Mouse (Mus musculus) retina, postnatal 1 day (tissue): ENCODE data around the gene Rptor.

ENCODE experiments used
- DNase-seq: peaks from one replicate; pipeline ENCODE4 v3.0.0-alpha.2; 2012

Rptor gene

DNA sequence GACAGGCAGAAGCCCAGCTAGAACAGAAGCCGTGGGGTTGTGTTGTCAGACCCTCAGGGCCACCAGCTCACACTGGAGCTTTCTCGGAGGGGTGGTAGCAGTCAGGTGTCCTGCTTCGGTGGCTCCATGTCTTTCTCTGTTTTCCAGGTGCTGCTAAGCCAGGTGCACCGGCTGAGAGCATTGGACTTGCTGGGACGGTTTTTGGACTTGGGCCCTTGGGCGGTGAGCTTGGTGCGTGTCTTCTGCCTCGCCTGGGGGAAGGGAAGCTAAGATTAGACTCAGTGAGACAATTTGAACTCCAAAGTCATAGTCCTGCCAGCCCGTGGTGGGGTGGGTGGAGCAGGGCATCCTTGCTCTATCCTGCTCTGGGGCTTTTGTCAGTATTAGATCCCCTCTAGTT, 218.8 kb downstream of the Rptor start:
- no peak for DNase-seq

GRCm38 (mm10) chr11:119824072-119824649, 221.5 kb downstream of the Rptor start:
- no peak for DNase-seq

DNA sequence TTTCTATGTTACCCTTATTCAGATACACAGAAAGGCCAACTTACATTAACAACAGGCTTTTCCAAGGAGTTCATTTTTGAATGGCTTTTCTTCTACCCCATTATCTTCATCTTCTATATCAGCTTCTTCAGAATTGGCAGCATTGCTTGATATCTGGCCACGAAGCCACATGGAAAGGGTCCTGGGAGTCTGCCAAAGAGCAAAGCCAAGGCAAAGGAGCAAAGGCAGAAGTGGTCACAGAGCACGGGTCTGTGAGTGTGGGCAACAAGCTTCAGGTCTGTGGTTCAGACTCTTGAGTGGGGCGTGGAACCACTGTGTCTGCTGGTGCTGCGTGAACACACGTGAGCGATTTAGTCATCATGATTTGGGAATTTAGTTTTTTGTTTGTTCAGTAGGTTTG, 223.1 kb downstream of the Rptor start:
- no peak for DNase-seq

GRCm38 (mm10) chr11:119826239-119826638, 223.5 kb downstream of the Rptor start:
- no peak for DNase-seq

DNA sequence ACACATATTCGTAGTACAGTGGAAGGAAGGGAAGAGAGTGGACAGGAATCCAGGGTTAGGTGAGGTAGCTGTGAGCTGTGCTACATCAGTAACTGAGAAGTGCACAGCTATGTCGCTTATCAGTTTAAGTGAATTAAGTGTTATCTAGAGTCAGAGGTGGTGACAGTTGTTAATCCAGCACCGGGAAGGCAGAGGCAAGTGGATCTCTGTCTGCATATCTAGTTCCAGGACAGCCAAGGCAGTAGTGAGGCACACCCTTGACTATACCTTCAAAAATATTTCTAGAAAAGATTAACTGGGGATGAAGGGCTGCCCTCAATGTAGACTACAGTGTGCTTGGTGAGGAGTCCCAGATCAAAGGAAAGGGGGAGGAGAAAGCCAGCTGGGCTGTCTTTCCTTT, 226.4 kb downstream of the Rptor start:
- DNase-seq, result no peak

- peak; percentile 28 for DNase-seq
These were observed 229.0 kb downstream of the Rptor start for GRCm38 (mm10) chr11:119831682-119832081.

- no peak for DNase-seq
These were observed 230.6 kb downstream of the Rptor start for GRCm38 (mm10) chr11:119833311-119833710.

DNA sequence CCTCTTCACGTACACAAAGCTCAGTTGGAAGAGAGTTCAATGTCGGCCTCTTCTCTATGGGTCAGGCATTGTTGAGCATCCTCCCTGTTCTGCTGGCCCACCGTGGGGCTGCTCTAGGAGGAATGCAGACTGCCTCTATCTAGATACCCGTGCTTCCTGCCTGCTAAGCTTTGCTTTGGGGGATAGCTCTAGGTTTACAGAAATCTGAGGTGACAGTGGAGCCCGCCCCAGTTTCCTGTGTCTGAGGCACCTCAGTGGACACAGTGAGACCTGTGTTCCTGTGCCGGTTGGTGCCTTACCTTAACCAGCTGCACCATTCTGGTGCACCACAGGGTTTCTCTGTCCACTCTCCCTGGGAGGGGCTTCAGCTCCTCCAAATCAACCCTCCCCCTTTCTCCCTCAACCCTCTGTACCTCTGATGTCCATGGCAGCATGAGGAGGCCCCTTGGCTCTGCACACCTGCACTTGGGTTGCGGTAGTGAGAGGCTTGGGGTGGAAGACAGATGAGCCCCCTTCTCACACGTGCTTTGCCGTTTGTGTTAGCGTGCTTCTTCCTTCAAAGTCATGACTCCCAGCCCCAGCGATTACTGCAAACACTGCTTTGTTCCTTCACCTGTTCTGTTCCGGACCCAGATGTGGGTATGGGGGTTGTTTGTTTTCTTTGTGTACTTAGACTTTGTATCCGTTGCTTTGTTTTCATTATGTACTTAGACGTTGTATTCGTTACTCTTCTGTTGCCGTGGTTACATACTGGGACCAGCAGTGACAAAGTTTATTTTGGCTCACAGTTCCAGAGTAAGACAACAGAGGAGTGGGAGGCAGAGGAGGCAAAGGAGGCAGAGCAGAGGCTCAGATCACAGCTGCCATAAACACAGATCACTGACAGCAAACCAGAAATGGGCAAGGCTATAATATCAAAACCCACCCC, 231.4 kb downstream of the Rptor start:
- no peak for DNase-seq

DNA sequence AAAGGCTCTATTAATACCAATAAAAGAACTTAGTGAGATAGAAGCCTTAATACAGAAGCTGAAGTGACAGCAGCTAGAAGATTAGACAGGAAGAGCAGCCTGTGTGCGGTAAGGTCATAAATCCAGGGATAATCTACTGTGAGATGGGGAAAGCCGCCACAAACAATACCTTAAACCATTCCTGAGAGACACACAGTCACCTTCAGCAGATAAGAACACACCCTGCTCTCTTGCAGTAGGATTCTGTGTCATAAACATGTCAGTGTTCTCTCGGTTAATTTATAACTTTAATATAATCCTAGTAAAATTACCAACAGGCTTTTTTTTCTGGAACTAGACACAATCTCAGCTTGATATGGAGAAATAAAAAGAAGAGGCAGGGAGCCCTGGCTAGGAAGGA, 233.6 kb downstream of the Rptor start:
- DNase-seq, result peak; percentile 43

DNA sequence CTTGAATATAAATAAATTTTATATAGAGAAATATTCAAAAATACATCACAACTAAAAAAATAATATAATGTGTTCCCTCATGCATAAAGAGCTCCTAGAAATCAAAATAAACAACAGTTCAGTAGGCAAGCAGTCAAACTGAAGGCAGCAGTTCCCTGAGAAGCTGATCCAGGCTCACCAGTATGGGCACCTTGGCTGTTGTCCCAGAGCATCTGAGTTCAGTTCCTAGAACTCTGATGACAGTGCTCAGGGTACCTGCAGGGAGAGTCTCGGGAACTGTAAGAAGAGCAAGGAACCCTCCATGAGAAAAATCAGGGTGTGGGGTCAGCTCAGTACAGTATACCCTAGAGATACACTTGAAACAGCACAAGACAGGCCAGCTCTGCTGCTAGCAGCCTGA, 235.1 kb downstream of the Rptor start:
- no peak for DNase-seq

GRCm38 (mm10) chr11:119839411-119840342, 237.0 kb downstream of the Rptor start:
- peak; percentile 47 for DNase-seq

- DNase-seq, result no peak
These were observed 243.9 kb downstream of the Rptor start for GRCm38 (mm10) chr11:119846608-119847007.

GRCm38 (mm10) chr11:119847076-119847475, 244.4 kb downstream of the Rptor start:
- no peak for DNase-seq

DNA sequence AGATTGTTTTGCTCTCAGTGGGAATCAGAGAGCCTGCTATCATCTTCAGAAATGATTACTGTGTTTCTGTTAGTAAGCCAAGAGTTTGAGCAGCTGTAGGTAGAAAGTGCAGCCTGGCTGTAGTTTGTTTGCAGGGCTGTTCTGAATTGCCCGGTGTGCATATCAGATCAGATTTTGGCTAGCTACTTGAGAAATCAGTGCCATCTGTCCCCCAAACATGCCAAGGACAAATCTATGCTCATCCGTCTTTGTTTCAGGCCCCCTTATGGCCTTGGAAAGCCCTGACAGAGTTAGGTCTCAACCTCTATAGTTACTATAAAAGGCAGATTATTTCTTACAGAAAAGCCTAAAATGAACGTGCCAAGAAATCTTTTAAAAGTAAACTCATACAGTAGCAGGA, 244.9 kb downstream of the Rptor start:
- DNase-seq, result no peak

DNA sequence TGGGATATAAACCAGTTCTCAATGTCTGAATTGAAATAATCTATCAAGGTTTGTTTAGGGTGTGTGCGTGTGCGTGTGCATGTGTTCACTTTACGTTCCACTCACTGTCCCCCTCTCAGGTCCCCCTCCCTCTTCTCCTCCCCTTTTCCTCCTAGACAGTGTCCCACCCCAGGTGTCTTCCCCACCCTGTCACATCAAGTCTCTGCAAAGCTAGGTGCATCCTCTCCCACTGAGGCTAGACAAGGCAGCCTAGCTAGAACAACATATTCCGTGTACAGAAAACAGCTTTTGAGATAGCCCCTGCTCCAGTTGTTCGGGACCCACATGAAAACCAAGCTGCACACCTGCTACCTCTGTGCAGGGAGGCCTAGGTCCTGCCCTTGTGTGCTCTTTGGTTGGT, 245.5 kb downstream of the Rptor start:
- DNase-seq, result no peak

- DNase-seq, result no peak
These were observed 253.3 kb downstream of the Rptor start for GRCm38 (mm10) chr11:119855999-119856398.

- DNase-seq, result no peak
These were observed 260.0 kb downstream of the Rptor start for GRCm38 (mm10) chr11:119862523-119863299.

- DNase-seq, result peak; percentile 71
These were observed 260.7 kb downstream of the Rptor start for GRCm38 (mm10) chr11:119863421-119863821.

- DNase-seq, result no peak
These were observed 264.1 kb downstream of the Rptor start for GRCm38 (mm10) chr11:119866837-119867236.

DNA sequence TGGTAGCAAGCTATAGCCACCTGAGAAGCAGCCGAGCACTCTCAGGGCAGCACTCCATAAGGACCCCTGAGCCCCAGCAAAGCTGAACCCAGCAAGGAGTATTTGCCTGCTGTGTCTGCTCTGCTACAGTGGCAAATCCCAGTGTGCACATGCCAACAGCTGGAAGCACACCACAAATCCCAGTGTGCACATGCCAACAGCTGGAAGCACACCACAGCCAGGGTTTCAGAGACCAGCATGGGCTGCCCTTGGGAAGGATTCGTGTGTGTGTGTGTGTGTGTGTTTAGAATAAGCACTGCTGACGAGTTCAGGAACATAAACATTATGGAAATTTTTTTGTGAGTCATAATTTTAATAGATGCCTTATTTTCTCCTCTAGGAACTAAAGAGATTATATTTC, 265.4 kb downstream of the Rptor start:
- DNase-seq, result no peak

GRCm38 (mm10) chr11:119868556-119868955, 265.9 kb downstream of the Rptor start:
- DNase-seq, result no peak

DNA sequence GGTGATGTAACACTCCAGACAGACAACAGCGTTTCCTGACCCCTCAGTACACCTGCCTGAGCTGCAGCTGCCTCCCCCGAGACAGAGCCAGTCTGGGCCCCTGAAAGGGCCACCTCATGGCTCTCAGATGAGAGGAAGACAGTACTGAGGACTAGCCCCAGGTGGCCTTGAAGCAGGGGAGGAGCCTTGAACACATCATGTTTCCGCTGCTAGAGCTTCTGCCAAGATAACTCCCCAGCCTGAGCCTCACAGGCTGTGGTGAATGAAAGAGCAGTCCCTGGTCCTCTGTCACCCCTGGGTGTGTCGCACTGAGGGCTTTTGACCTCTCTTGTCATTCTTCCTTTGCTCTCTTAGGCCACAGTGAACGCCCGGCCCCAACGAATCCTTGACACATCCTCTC, 268.4 kb downstream of the Rptor start:
- no peak for DNase-seq
